Mouse (Mus musculus) kidney, adult 2 months (tissue): ENCODE measurements around the gene Hspa8.

ENCODE experiments used
- CTCF ChIP-seq: fragments of 200-500 bp; conservative IDR thresholded peaks from 2 replicates; pipeline ENCODE4 v1.5.1; 2011; ENCODE audit warnings: low read depth, mild to moderate bottlenecking, control low read depth, low read length, moderate library complexity, mixed read lengths; ENCODE audit not compliant: insufficient read depth, insufficient read length
- POLR2A ChIP-seq: fragments of 200-500 bp; IDR thresholded peaks from one replicate; pipeline ENCODE4 v1.6.1; 2011; ENCODE audit warnings: low read depth, low read length, control low read depth

DNA sequence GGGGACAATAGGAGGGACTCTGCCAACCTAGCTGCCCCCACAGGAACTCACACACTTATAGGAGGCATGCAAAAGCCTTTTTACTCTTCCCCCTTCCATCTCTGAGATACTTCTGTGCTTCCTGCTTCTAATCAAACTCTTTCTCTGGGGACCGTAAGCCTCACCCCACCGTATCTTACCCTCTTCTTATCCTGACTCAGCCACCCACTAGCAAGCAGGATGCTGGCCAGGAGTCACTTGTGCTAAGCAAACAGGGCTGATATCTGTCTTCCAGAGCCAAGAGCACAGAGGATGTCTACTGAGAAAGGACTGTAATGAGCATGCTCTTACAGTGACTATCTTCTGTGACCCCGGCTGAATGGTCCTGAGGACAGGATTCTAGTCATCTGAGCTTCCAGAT, 38.9 kb downstream of the Hspa8 start:
- TF ChIP-seq CTCF (no peak), POLR2A (no peak)
